Mouse (Mus musculus): ENCODE measurements around the gene Ptpru. TPM values are rescaled to one million over a fixed set of nuclear protein-coding genes. Genes with fewer than 3 reads are reported as not detected.

Ptpru gene
- polyA plus RNA-seq (2012; rRNA removed; ENCODE audit: low replicate concordance): 6.2 and 7.6 TPM in 2 replicates

DNA sequence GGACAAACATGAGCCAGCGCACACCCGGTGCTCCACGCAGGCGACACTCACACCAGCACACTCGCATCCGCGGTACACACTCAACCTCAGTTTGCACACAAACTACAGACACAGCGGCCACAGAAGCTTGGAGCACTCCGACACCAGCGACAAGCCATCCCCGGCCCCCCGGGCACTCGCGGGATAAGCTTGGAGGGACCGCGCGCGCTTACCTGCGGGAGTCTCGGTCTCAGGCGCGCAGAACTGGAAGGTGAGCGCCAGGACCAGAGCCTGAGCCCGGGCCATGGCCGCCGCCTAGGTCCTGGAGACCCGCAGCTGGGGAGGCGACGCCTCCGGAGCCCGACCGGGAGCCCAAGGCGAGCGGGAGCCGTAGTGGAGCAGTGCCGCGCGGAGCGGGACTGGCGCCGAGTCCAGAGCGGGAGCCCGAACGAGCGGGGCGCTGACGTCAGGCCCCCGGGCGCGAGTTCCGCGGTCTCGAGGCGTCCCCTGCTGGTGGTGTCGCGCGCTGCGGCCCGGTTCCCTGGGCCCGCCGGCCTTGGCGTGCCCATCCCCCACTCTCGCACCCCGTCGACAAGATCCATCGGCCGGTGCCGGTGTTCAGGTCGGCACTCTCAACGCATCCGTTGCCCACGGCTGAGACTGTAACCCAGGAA lies at the start of gene Ptpru:
Ptpru (minus strand) TSS at position 417 of the 653 bp plus-strand sequence.

GRCm38 (mm10) chr4:131873293-131874168 lies 35.4 kb upstream of the Ptpru start, which contains the start of gene Srsf4:
Gene Srsf4 (plus strand): TSS chr4:131873617.

GRCm38 (mm10) chr4:131843290-131843743 lies 5.2 kb upstream of the Ptpru start, which contains the start of gene Mecr:
Gene Mecr (plus strand): TSS chr4:131843470.

Other genes starting within 250 kb of the Ptpru start
- gene Mecr, start 5.2 kb upstream of the Ptpru start, polyA plus RNA-seq (2012; rRNA removed; ENCODE audit: low replicate concordance): 78.1 and 81.8 TPM in 2 replicates
- gene Srsf4, start 35.3 kb upstream of the Ptpru start, polyA plus RNA-seq (2012; rRNA removed; ENCODE audit: low replicate concordance): 28.7 and 30.6 TPM in 2 replicates
- gene Tmem200b, start 83.5 kb upstream of the Ptpru start, polyA plus RNA-seq (2012; rRNA removed; ENCODE audit: low replicate concordance): 13.3 and 34.7 TPM in 2 replicates
- 0.12 and 0.14 TPM in 2 replicates for gene Gm10300, start 236.4 kb upstream of the Ptpru start, polyA plus RNA-seq (2012; rRNA removed; ENCODE audit: low replicate concordance)
- 23.8 and 31.9 TPM in 2 replicates for gene Epb41, start 237.0 kb upstream of the Ptpru start, polyA plus RNA-seq (2012; rRNA removed; ENCODE audit: low replicate concordance)

All from mammary gland, adult 2 months (tissue).